Mouse (Mus musculus) brain, embryonic 14.5 days (tissue): ENCODE data around the gene Lrrtm4.

ENCODE experiments used
- CTCF ChIP-seq: fragments of 200-500 bp; IDR thresholded peaks from 2 replicates; pipeline ENCODE4 v1.5.1; 2012; ENCODE audit warnings: inconsistent platforms, mild to moderate bottlenecking, moderate library complexity, borderline replicate concordance; ENCODE audit not compliant: insufficient read depth, insufficient read length; ENCODE audit errors: extremely low read depth
- POLR2A ChIP-seq: fragments of 200-500 bp; IDR thresholded peaks from 2 replicates; pipeline ENCODE4 v1.6.1; 2012; ENCODE audit warnings: mild to moderate bottlenecking, inconsistent platforms, borderline replicate concordance; ENCODE audit not compliant: poor library complexity, insufficient read depth, insufficient read length, severe bottlenecking; ENCODE audit errors: extremely low read depth

GRCm38 (mm10) chr6:80019189-80019860, 648 bp downstream of the Lrrtm4 start:
- TF ChIP-seq CTCF: no peak
- no peak for TF ChIP-seq POLR2A
